Mouse (Mus musculus) CH12.LX (cell line): Measurements from ENCODE around the gene Rita1.

Experiments
- E2F4 ChIP-seq: IDR thresholded peaks from 2 replicates; pipeline ENCODE4 v1.6.1; 2011; ENCODE audit warnings: low read depth, low read length, improper control_type of control experiment; ENCODE audit not compliant: insufficient replicate concordance
- ELF1 ChIP-seq: IDR thresholded peaks from 2 replicates; pipeline ENCODE4 v1.6.1; 2014; ENCODE audit warnings: low read depth, mild to moderate bottlenecking, inconsistent platforms, low read length, improper control_type of control experiment
- GABPA ChIP-seq: IDR thresholded peaks from 2 replicates; pipeline ENCODE4 v1.6.1; 2012; ENCODE audit warnings: low read depth, low read length, improper control_type of control experiment, inconsistent platforms; ENCODE audit not compliant: insufficient replicate concordance
- HCFC1 ChIP-seq: IDR thresholded peaks from 2 replicates; pipeline ENCODE4 v1.6.1; 2012; ENCODE audit warnings: low read depth, mild to moderate bottlenecking, inconsistent platforms, low read length, improper control_type of control experiment
- USF2 ChIP-seq: conservative IDR thresholded peaks from 2 replicates; pipeline ENCODE4 v1.6.1; 2011; ENCODE audit warnings: low read depth, low read length, improper control_type of control experiment
- ZMIZ1 ChIP-seq: IDR thresholded peaks from 2 replicates; pipeline ENCODE4 v1.6.1; 2012; ENCODE audit warnings: low read depth, mild to moderate bottlenecking, inconsistent platforms, low read length, improper control_type of control experiment

DNA sequence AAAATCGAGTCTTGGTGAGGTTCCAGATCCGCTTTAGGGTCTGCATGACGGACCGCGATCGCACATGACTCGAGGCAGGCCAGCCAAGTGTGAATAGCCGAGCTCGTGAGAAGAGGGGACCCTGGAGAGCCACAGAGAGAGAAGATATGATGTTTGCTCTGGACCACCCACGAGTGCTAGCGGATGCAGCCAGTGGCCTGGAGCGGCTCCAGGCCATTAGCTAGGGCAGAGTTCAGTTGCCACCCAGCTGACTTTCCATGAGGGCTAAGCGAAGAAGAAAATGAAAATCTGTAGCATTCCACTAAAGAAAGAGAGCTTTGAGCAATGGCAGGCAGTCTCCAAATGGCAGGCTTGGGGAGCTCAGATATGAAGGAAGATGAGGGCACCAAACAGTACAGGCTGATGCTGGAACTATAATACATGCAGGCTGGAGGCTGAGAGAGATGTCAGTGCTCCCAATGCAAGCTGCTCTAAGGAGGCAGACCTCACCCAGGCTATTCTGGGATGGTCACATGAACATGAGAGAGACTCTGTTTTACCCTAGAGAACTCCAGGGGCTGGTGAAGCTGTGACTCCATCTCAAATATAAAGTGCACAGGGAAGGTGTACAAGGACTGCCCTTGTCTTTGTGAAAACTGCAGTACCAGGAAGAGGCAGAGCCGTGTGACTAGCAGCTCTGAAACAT is 41.2 kb downstream of the Rita1 start:
- TF ChIP-seq ELF1 (no peak), E2F4 (no peak), USF2 (no peak), GABPA (no peak), ZMIZ1 (no peak), HCFC1 (no peak)
